Mouse (Mus musculus): ENCODE measurements around the gene Phkg2. TPM values are rescaled to one million over a fixed set of nuclear protein-coding genes. Genes with fewer than 3 reads are reported as not detected.

The Phkg2 gene
- polyA plus RNA-seq, 1 experiment from 2014 or later: 14.5 TPM

- Histone ChIP-seq H3K27me3 (ENCODE audit: insufficient read depth, low read length) (no peaks in the 10 kb centered on the region), H3K4me1 (ENCODE audit: insufficient read depth) (peaks cover 16% of the 10 kb centered on the region), H3K36me3 (replicated peaks; ENCODE audit: insufficient read depth, low read length) (peaks cover 43% of the 10 kb centered on the region), H3K27ac (ENCODE audit: low read depth) (no peak overlapping the region), H3K4me2 (ENCODE audit: low read depth, low read length) (peak overlapping the region; percentile 90), H3K9ac (replicated peaks) (no peak overlapping the region), H3K4me3 (ENCODE audit: low read depth, low read length) (peak overlapping the region; percentile 99), H3K9me3 (ENCODE audit: low read length) (no peaks in the 10 kb centered on the region)
- WGBS (ENCODE audit: insufficient replicate concordance): 67% methylated on average over 5 of the region's 5 CpGs
- DNase-seq: no peak
- TF ChIP-seq EP300 (IDR thresholded peaks at IDR 0.05; ENCODE audit: low read depth) (no peak), CTCF (IDR thresholded peaks at IDR 0.05; ENCODE audit: low read depth) (no peak)
- no peak for ATAC-seq
Observed at GRCm38 (mm10) chr7:127587196-127587595, 14.1 kb downstream of the Phkg2 start.

DNA sequence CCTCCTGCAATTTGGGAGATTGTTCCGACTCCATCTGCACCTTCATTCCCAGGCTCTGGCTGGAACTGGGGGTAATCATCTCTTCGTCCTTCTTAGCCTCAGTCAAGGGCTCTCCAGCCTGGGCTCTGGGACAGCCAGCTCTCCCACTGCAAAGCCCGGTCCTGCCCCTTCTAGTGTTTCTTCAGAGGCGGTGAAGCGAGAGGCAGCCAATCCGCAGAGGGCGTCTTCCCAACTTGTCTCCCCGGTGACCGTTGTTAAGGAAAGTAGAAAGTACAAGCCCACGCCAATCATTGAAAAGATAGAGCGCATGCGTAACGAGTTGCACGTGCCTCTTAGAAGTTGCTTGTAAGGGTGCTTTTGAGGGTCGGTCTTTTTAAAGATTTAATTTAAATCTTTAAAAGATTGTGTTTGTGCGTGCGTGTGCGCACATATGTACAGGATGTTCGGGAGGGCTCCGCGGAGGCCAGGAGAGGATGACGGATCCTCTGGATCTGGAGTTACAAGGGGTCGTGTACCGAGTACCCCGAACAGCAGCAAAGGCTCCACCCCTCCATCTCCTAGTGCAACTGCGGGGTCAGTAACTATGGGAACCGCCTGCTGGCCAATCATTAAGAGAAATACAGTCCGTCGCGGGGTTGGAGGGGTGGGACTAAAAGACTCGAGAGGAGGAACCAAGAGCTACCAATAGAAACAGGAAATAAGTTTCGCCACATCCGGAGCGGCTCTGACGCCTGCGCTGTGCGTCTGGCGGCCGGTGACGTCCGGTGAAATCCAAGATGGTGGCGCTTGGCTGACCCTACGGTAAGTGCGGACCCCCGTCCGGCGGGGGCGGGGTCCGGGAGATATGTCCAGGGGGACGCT lies 15.1 kb downstream of the Phkg2 start, which contains the start of the genes Ccdc189 and Rnf40:
Gene Ccdc189, minus strand, starts transcription at position 585 of the 861 bp plus-strand sequence.
Gene Rnf40, plus strand, starts transcription at position 757 of the 861 bp plus-strand sequence.
- Histone ChIP-seq H3K4me1 (ENCODE audit: insufficient read depth) (peaks cover 16% of the 10 kb centered on the region), H3K27me3 (ENCODE audit: insufficient read depth, low read length) (no peaks in the 10 kb centered on the region), H3K36me3 (replicated peaks; ENCODE audit: insufficient read depth, low read length) (peaks cover 42% of the 10 kb centered on the region), H3K27ac (ENCODE audit: low read depth) (peak within 1 kb of the TSS; percentile 73), H3K9me3 (ENCODE audit: low read length) (no peaks in the 10 kb centered on the region), H3K9ac (replicated peaks) (peak within 1 kb of the TSS; percentile 94), H3K4me3 (ENCODE audit: low read depth, low read length) (peak within 1 kb of the TSS; percentile 99), H3K4me2 (ENCODE audit: low read depth, low read length) (peak within 1 kb of the TSS; percentile 90)
- peak; percentile 94 for ATAC-seq
- peak; percentile 94 for DNase-seq
- 2% methylated on average over 50 of the region's 50 CpGs for WGBS (ENCODE audit: insufficient replicate concordance)
- TF ChIP-seq CTCF (IDR thresholded peaks at IDR 0.05; ENCODE audit: low read depth): no peak
- TF ChIP-seq EP300 (IDR thresholded peaks at IDR 0.05; ENCODE audit: low read depth): no peak; the same call in 1 of the 2 replicates

- no peaks in the 10 kb centered on the region for H3K9me3 ChIP-seq (ENCODE audit: low read length)
- peak overlapping the region; percentile 73 for H3K27ac ChIP-seq (ENCODE audit: low read depth)
- no peak for DNase-seq
- H3K4me2 ChIP-seq (ENCODE audit: low read depth, low read length): peak overlapping the region; percentile 90
- H3K27me3 ChIP-seq (ENCODE audit: insufficient read depth, low read length): no peaks in the 10 kb centered on the region
- peak overlapping the region; percentile 94 for H3K9ac ChIP-seq (replicated peaks)
- H3K4me1 ChIP-seq (ENCODE audit: insufficient read depth): peaks cover 16% of the 10 kb centered on the region
- WGBS (ENCODE audit: insufficient replicate concordance): 4% methylated on average over 29 of the region's 29 CpGs
- no peak for TF ChIP-seq CTCF (IDR thresholded peaks at IDR 0.05; ENCODE audit: low read depth)
- TF ChIP-seq EP300 (IDR thresholded peaks at IDR 0.05; ENCODE audit: low read depth): no peak
- peak; percentile 17 for ATAC-seq
- peaks cover 42% of the 10 kb centered on the region for H3K36me3 ChIP-seq (replicated peaks; ENCODE audit: insufficient read depth, low read length)
- peak overlapping the region; percentile 99 for H3K4me3 ChIP-seq (ENCODE audit: low read depth, low read length)
Observed at GRCm38 (mm10) chr7:127588901-127589300, 15.8 kb downstream of the Phkg2 start.

- Histone ChIP-seq H3K4me3 (ENCODE audit: low read depth, low read length) (peak overlapping the region; percentile 99), H3K27me3 (ENCODE audit: insufficient read depth, low read length) (no peaks in the 10 kb centered on the region), H3K36me3 (replicated peaks; ENCODE audit: insufficient read depth, low read length) (peaks cover 44% of the 10 kb centered on the region), H3K9me3 (ENCODE audit: low read length) (no peaks in the 10 kb centered on the region), H3K27ac (ENCODE audit: low read depth) (no peak overlapping the region), H3K9ac (replicated peaks) (peak overlapping the region; percentile 94), H3K4me2 (ENCODE audit: low read depth, low read length) (peak overlapping the region; percentile 90), H3K4me1 (ENCODE audit: insufficient read depth) (peaks cover 16% of the 10 kb centered on the region)
- TF ChIP-seq CTCF (IDR thresholded peaks at IDR 0.05; ENCODE audit: low read depth): no peak
- no peak for TF ChIP-seq EP300 (IDR thresholded peaks at IDR 0.05; ENCODE audit: low read depth)
- no peak for ATAC-seq
- DNase-seq: no peak
- WGBS (ENCODE audit: insufficient replicate concordance): 87% methylated on average over 9 of the region's 9 CpGs
Observed at GRCm38 (mm10) chr7:127589637-127590036, 16.5 kb downstream of the Phkg2 start.

GRCm38 (mm10) chr7:127591108-127591507 lies 18.0 kb downstream of the Phkg2 start:
- Histone ChIP-seq H3K9ac (replicated peaks) (no peak overlapping the region), H3K4me3 (ENCODE audit: low read depth, low read length) (no peak overlapping the region), H3K9me3 (ENCODE audit: low read length) (no peaks in the 10 kb centered on the region), H3K27me3 (ENCODE audit: insufficient read depth, low read length) (no peaks in the 10 kb centered on the region), H3K36me3 (replicated peaks; ENCODE audit: insufficient read depth, low read length) (peaks cover 56% of the 10 kb centered on the region), H3K4me2 (ENCODE audit: low read depth, low read length) (no peak overlapping the region), H3K4me1 (ENCODE audit: insufficient read depth) (peaks cover 12% of the 10 kb centered on the region), H3K27ac (ENCODE audit: low read depth) (no peak overlapping the region)
- DNase-seq (no peak), ATAC-seq (no peak)
- 89% methylated on average over 10 of the region's 10 CpGs for WGBS (ENCODE audit: insufficient replicate concordance)
- TF ChIP-seq EP300 (IDR thresholded peaks at IDR 0.05; ENCODE audit: low read depth): no peak
- no peak for TF ChIP-seq CTCF (IDR thresholded peaks at IDR 0.05; ENCODE audit: low read depth)

GRCm38 (mm10) chr7:127592575-127592974 lies 19.4 kb downstream of the Phkg2 start:
- Histone ChIP-seq H3K4me3 (ENCODE audit: low read depth, low read length) (no peak overlapping the region), H3K36me3 (replicated peaks; ENCODE audit: insufficient read depth, low read length) (peaks cover 71% of the 10 kb centered on the region), H3K4me2 (ENCODE audit: low read depth, low read length) (no peak overlapping the region), H3K9ac (replicated peaks) (no peak overlapping the region), H3K27ac (ENCODE audit: low read depth) (no peak overlapping the region), H3K9me3 (ENCODE audit: low read length) (no peaks in the 10 kb centered on the region), H3K27me3 (ENCODE audit: insufficient read depth, low read length) (no peaks in the 10 kb centered on the region), H3K4me1 (ENCODE audit: insufficient read depth) (peaks cover 8% of the 10 kb centered on the region)
- WGBS (ENCODE audit: insufficient replicate concordance): 87% methylated on average over 14 of the region's 14 CpGs
- TF ChIP-seq EP300 (IDR thresholded peaks at IDR 0.05; ENCODE audit: low read depth): no peak
- TF ChIP-seq CTCF (IDR thresholded peaks at IDR 0.05; ENCODE audit: low read depth): no peak
- DNase-seq (no peak), ATAC-seq (no peak)

All from liver, postnatal 0 days (tissue).